Comparison of ENCODE assay signal across 8 mouse cellular contexts in the genomic region with DNA sequence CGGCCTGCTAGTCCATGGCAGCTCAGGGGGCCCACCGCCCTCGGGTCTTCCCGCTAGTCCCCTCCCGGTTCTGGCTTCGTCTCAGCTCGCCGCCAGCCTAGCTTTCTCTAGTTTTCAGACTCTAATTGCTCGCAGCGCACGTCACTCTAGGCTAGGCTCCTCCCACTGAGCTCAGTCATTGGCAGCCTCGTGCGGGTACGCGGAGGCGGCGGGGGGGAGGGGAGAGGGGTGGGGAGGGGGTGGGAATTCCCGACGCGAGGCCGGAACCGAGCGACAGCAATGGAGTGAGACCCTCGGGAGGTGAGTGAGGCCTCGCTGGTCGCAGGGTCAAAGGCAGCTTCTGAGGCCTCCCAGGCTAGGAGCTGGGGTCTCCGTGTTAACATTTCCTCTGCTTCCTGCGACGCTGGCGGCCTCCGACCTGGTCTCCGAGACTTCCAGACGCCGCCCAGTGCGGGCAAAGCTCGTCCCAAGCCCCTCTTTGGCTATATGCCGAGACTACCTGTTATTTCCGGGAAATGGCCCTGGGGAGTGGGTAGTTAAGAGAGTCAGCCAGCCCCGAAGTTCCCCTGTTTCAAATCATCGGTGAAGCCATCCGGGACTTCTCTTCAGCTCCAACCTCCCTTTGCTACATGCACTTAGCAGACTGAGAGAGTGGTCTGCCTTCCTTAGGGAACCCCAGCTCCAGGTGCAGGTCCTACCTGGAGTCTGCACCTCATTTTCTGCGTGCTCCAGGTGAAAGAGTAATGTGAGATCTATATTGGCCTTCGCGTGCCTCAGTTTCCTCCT. TPM values are rescaled to one million over a fixed set of nuclear protein-coding genes. Genes with fewer than 3 reads are reported as not detected.
DNase-seq lines count a peak whose midpoint lies in the region; ATAC-seq lines count a peak whose summit lies in the region.

A gene (plus strand): TSS at position 213 of the 786 bp plus-strand sequence.

- H3K4me2 ChIP-seq in heart, embryonic 13.5 days, result peak within 1 kb of the TSS; percentile 94
- H3K4me2 ChIP-seq in liver, embryonic 12.5 days, result peak within 1 kb of the TSS; percentile 90
- H3K4me2 ChIP-seq in stomach, embryonic 16.5 days (ENCODE audit: low read depth, low read length), result peak within 1 kb of the TSS; percentile 95

- H3K4me1 ChIP-seq in heart, embryonic 13.5 days, result peaks cover 36% of the 10 kb centered on the region
- H3K4me1 ChIP-seq in liver, embryonic 12.5 days, result peaks cover 41% of the 10 kb centered on the region
- peaks cover 16% of the 10 kb centered on the region for H3K4me1 ChIP-seq in stomach, embryonic 16.5 days (ENCODE audit: control insufficient read depth, insufficient read depth, low read length)

- H3K9ac ChIP-seq in heart, embryonic 13.5 days, result peak within 1 kb of the TSS; percentile 92
- H3K9ac ChIP-seq in liver, embryonic 12.5 days, result peak within 1 kb of the TSS; percentile 78
- H3K9ac ChIP-seq in stomach, embryonic 16.5 days (ENCODE audit: low read length), result peak within 1 kb of the TSS; percentile 96

- under 1% methylated on average over 44 of the region's 44 CpGs for WGBS in heart, embryonic 13.5 days
- WGBS in liver, embryonic 12.5 days (ENCODE audit: insufficient replicate concordance), result 1% methylated on average over 44 of the region's 44 CpGs
- under 1% methylated on average over 44 of the region's 44 CpGs for WGBS in stomach, embryonic 16.5 days

- ATAC-seq in erythroid progenitor cell, adult 5-6 weeks (replicated peaks; ENCODE audit: low FRiP score, poor library complexity, severe bottlenecking), result peak; percentile 95
- peak; percentile 86 for ATAC-seq in heart, embryonic 13.5 days (ENCODE audit: extremely low read depth, insufficient number of reproducible peaks, low FRiP score, low TSS enrichment)
- ATAC-seq in liver, embryonic 12.5 days, result peak; percentile 90
- peak; percentile 94 for ATAC-seq in stomach, embryonic 16.5 days (ENCODE audit: insufficient read depth, low FRiP score)

- H3K4me3 ChIP-seq in heart, embryonic 13.5 days, result peak within 1 kb of the TSS; percentile 82
- peak within 1 kb of the TSS; percentile 72 for H3K4me3 ChIP-seq in liver, embryonic 12.5 days
- peak within 1 kb of the TSS; percentile 89 for H3K4me3 ChIP-seq in stomach, embryonic 16.5 days (replicated peaks; ENCODE audit: low read length)

- DNase-seq in CD4-positive helper T cell, adult 2 months (ENCODE audit: low read depth, low spot score), result peak; percentile 92
- DNase-seq in brain, embryonic 18.5 days (ENCODE audit: low read depth, low spot score), result peak; percentile 90
- peak; percentile 97 for DNase-seq in kidney, postnatal 10 days
- DNase-seq in neural tube, embryonic 10.5 days (ENCODE audit: extremely low spot score, low spot score), result peak; percentile 92

- no peaks in the 10 kb centered on the region for H3K27me3 ChIP-seq in heart, embryonic 13.5 days (replicated peaks)
- no peaks in the 10 kb centered on the region for H3K27me3 ChIP-seq in liver, embryonic 12.5 days (replicated peaks)
- H3K27me3 ChIP-seq in stomach, embryonic 16.5 days (ENCODE audit: control insufficient read depth, insufficient read depth, low read length), result no peaks in the 10 kb centered on the region

- no peaks in the 10 kb centered on the region for H3K9me3 ChIP-seq in heart, embryonic 13.5 days
- no peaks in the 10 kb centered on the region for H3K9me3 ChIP-seq in liver, embryonic 12.5 days (replicated peaks)
- H3K9me3 ChIP-seq in stomach, embryonic 16.5 days (replicated peaks; ENCODE audit: control insufficient read depth, low read length), result no peaks in the 10 kb centered on the region

- peak within 1 kb of the TSS; percentile 93 for H3K27ac ChIP-seq in heart, embryonic 13.5 days (replicated peaks)
- H3K27ac ChIP-seq in liver, embryonic 12.5 days, result peak within 1 kb of the TSS; percentile 82
- H3K27ac ChIP-seq in stomach, embryonic 16.5 days (ENCODE audit: low read length), result peak within 1 kb of the TSS; percentile 96

- peaks cover 26% of the 10 kb centered on the region for H3K36me3 ChIP-seq in heart, embryonic 13.5 days
- peaks cover 16% of the 10 kb centered on the region for H3K36me3 ChIP-seq in liver, embryonic 12.5 days
- H3K36me3 ChIP-seq in stomach, embryonic 16.5 days (ENCODE audit: control insufficient read depth, insufficient read depth, low read length), result peaks cover 14% of the 10 kb centered on the region

RNA-seq across cellular contexts. Expression of the gene that starts here (rescaled TPM):
- total RNA-seq in erythroid progenitor cell, adult 5-6 weeks (2015; ENCODE audit: low replicate concordance), result 2.1 and 5.0 TPM in 2 replicates
- total RNA-seq in erythroid progenitor cell, adult 5-6 weeks (2017; ENCODE audit: low replicate concordance), result 2.2 and 7.4 TPM in 2 replicates
- polyA plus RNA-seq in heart, embryonic 13.5 days (2015; fragmentation: Nextera tagmentation; extraction: Ambion mirVana), result 79.0 and 88.2 TPM in 2 replicates
- polyA plus RNA-seq in liver, embryonic 12.5 days (2016; fragmentation: Nextera tagmentation; extraction: Ambion mirVana), result 30.7 and 33.1 TPM in 2 replicates
- 101 and 122 TPM in 2 replicates for polyA plus RNA-seq in stomach, embryonic 16.5 days (2015; fragmentation: Nextera tagmentation; extraction: Ambion mirVana)

Comparison
In these comparisons a context has a peak if more than half of its experiments do, and no peak if none do; other contexts are left out.
1. Peak in every context shown above with its lines: DNase-seq, ATAC-seq, H3K4me3 ChIP-seq and H3K27ac ChIP-seq.